Mouse (Mus musculus): Measurements from ENCODE around the gene Med15. TPM values are rescaled to one million over a fixed set of nuclear protein-coding genes. Genes with fewer than 3 reads are reported as not detected.

The Med15 gene
- total RNA-seq, 2 experiments from 2014 or later, result 42.7 to 55.3 TPM

- DNase-seq, result no peak
Measured at GRCm38 (mm10) chr16:17732431-17732830, 260 bp downstream of the Med15 start.

DNA sequence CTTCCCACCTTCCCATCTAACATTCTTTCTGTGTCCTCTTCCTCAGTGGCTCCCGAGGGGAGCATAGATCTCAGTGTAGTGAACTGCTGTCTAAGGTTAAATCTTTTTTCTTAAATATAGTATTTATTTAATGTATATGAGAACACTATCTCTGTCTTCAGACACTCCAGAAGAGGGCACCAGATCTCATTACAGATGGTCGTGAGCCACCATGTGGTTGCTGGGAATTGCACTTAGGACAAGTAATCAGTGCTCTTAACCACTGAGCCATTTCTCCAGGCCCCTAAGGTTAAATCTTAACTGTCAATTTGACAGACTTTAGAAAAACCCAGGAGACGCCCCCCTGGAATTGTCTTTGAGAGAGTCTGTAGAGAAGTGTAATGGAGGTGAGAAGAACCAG is 670 bp downstream of the Med15 start:
- DNase-seq, result no peak

DNA sequence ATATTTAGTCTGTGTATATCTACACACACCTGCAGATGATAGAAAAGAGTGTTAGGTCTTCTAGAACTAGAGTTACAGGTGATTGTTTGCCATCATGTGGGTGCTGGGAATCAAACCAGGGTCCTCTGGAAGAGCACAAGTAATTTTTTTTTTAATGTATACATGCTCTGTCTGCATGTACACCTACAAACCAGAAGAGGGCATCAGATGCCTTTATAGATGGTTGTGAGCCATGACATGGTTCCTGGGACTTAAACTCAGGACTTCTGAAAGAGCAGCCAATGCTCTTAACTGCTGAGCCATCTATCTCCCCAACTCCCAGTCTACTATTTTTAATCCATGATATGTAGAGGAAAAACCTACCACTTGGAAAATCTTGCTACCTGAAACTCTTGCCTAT is 2.7 kb downstream of the Med15 start:
- DNase-seq, result no peak

- peak; percentile 55 for DNase-seq
Measured at GRCm38 (mm10) chr16:17727179-17727861, 5.4 kb downstream of the Med15 start.

DNA sequence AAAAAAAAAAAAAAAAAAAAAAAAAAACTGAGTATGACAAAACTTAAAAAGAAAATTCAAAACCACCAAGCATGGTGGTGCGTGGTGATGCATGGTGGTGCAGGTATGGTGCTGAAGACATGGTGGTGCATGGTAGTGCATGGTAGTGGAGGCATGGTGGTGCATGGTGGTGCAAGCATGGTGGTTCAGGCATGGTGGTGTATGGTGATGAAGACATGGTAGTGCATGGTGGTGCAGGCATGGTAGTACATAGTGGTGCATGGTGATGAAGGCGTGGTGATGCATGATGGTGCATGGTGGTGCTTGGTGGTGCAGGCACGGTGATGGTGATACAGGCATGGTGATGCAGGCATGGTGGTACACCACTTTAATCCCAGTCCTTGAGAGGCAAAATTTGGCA is 8.2 kb downstream of the Med15 start:
- DNase-seq, result no peak

- DNase-seq, result no peak
Measured at GRCm38 (mm10) chr16:17723325-17723626, 9.4 kb downstream of the Med15 start.

- peak; percentile 92 for DNase-seq
Measured at GRCm38 (mm10) chr16:17722461-17723324, 10.0 kb downstream of the Med15 start.

DNA sequence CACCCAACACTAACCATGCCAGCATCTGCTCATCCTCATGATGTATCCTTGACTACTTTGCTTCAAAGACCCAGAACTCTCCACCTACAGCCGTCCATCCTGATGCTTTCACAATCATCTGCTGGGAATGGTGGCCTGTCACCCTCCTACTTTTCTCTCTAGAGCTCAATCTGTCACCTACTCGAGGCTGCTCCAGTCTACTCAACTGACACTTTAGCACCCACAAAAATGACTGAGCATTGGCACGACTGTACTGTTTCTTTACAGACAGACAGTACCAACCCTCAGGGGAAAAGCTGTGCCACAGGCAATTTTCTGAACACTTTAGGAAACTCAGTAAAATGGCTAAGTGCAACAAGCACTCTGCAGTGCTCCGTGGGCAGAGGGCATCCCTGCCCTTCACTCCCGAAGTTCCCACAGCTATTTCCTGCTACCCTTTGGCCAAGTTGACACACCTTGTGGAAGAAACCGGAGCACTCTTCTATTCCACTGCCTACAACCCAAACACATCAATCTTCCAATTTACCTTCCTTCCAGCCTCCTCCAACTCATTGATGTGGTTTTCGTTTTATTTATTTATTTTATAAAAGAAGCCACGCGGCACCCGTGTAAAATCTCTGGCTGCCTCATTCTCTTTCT is 10.8 kb downstream of the Med15 start:
- peak; percentile 13 for DNase-seq

GRCm38 (mm10) chr16:17721114-17721808 is 11.4 kb downstream of the Med15 start:
- no peak for DNase-seq

DNA sequence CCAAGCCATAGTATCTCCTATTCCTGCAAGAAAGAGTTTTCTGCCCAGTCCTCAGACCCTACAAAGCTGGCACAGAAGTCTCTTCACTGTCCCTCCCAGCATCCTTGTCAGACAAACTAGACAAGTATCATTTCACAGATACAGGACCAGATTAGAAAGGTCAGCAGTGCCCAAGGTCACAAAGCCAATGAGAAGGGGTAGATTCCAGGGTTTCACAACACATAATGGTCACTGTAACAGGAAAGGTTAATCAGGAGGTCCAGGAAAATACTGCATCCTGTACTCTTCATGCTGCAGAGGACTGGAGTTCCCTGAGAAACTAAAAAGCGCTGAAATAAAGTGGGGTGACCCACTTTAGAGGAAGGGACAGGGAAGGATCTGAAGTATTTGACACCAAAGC is 14.9 kb downstream of the Med15 start:
- no peak for DNase-seq

- DNase-seq, result no peak
Measured at GRCm38 (mm10) chr16:17707541-17707940, 25.1 kb downstream of the Med15 start.

DNA sequence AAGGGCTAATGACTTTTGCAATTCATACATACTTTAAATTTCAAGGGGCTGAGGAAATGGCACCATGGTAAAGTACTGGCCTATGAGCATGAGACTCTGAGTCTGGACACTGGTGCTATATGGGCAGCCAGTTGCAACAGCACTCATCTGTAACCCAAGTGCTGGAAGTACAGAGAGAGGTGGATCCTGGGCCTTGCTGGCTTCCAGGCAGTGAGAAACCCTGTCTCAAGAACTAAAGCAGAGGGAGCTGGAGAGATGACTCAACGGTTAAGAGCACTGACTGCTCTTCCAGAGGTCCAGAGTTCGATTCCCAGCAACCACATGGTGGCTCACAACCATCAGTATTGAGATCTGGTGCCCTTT is 31.7 kb downstream of the Med15 start:
- DNase-seq, result no peak

DNA sequence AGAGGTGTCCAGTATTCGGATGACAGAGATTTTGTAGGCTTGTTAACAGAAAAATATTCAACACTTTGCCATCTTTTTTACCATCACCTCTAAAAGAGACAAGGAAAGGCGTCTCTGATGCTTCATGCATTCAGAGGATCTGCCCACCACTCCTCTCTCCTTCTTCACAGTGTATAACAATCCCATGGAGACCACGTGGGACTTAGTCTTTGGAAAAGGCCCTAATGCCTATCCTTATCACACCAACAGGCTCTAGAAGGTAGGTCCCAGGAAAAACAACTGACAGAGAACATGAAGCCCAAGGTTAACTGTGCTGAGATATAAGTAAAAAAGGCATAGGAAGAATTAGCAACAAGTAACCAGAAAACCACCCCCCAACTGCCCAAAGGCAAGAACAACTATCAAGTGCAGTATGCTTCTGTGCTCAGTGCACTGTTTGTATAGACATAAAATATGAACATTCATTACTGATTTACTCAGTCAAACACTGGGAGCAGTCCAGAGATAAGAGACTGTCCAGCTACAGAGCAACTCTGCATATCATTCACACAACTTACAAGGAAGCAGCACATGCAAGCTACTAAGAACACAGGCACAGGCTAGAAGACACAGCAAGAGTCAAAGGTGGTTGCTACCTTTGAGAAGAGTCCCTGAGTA is 32.2 kb downstream of the Med15 start:
- DNase-seq, result no peak

DNA sequence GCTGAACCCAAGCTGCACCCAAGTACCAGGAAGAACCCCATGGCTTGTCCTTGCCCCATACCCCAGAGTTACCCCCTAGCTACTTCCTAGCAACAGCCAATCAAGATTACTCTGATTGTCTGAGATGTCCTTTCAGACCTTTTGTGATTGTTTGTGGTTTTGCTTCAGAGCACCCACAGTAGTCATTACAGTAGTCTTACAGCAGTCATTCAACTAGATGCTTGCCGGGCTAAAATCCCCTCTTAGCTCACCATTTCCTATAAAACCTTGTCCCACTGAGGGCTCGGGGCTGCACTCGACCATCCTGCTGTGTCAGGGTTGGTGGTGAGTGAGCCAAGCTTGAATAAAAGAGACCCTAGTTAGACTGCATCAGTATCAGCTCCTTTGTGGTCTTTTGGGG is 37.8 kb downstream of the Med15 start:
- no peak for DNase-seq

- DNase-seq, result no peak
Measured at GRCm38 (mm10) chr16:17669886-17670285, 62.8 kb downstream of the Med15 start.

DNA sequence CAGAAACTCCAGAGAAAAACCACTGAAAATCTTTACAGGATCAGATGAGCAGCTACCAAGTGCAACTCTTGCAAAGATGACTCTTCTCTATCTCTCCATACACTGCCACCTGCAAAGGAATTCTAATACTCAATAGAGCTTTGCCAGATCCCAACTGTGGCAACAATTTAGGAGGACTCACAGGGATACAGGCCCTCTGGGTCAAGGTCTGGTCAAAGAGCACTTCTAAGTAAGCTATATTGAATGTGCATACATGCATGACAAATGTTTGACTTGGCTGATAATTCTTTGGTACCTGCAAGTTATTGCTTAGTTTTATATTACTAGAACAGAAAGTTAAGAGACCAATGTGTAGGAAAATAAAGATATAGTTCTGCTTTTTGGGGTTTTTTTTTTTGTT is 67.1 kb downstream of the Med15 start:
- no peak for DNase-seq

GRCm38 (mm10) chr16:17656212-17656871 is 76.3 kb downstream of the Med15 start:
- peak; percentile 38 for DNase-seq

DNA sequence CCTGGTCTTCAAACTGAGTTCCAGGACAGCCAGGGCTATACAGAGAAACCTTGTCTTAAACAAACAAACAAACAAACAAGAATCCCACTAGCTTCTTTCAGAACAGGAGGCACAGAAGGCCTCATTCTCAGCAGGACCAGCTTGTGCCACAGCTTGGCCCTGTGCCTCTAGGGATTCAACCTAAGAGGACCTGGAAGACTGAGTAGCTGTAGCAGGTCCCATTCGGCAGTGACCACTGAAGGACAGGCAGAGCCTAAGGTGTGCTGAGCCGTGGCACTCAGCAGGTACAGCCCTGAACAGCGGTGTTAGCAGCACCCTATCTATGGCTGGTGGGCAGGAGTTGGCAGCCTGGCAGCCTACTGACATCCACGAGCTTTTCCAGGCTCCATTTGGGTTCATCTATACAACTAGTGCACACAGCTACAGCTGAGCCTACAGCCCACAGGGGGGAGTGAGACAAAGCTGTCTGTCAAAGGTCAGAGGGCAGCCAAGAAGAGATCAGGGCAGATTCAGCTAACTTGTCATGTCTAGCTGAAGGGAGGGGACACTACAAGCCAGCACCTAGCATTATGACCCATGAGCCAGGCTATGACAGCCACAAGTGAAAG is 78.4 kb downstream of the Med15 start:
- no peak for DNase-seq

GRCm38 (mm10) chr16:17653601-17654000 is 79.1 kb downstream of the Med15 start:
- DNase-seq, result no peak

DNA sequence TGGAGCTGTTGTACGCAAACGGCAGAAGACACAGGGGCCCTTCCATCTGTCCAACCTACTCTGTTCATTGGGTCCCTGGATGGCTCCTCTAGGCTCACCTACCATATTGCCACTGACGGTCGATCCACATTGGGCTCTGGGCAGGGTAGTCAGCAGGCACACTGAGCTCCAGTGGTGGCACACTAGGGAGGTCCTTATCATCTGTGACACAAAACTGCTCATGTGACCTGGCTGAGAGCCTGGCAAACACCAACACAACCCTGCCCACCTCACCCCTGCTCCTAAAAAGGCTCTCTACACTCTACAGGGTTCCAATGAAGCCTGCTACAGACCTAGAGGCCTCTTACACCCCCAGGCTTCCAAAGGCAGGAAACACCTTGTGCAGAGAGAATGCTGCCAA is 80.1 kb downstream of the Med15 start:
- no peak for DNase-seq

DNA sequence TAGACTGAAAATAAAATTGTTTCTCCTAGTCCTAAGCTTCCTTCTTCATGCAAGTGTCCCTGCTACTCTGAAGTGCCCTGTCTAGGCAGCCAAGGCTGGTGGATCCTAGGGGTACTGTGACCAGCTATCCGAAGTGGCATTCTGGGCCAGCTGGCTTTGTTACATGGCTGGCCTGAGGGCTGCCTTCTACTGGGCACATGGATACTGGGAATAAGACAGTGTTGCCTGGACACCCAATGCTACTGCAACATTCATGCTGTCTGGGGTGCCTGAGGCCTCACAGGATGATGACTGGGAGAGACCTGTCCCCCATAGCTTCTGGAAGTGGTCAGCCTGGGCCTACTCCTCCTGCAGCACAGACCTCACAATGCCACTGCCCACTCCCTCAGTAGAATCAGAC is 82.0 kb downstream of the Med15 start:
- DNase-seq, result no peak
